Mouse (Mus musculus) heart, postnatal 0 days (tissue): ENCODE results near the gene Togaram1. TPM values are rescaled to one million over a fixed set of nuclear protein-coding genes. Genes with fewer than 3 reads are reported as not detected.

Experiments
- ATAC-seq: fragments of 200-750 bp; cut with Nextera tagmentation; 2 replicates; pipeline ENCODE4 v1.8.0; 2017; ENCODE audit warnings: low read depth, moderate number of reproducible peaks, moderate library complexity; ENCODE audit not compliant: insufficient read depth
- DNase-seq: peaks from one replicate; pipeline ENCODE4 v3.0.0-alpha.2; 2016; ENCODE audit warnings: low spot score
- H3K27ac ChIP-seq: fragments of 300-500 bp; sonication (generic); 2 replicates; pipeline ENCODE4 v1.5.1; 2014; ENCODE audit warnings: low read depth, mild to moderate bottlenecking
- H3K27me3 ChIP-seq: fragments of 300-500 bp; sonication (generic); 2 replicates; pipeline ENCODE4 v1.6.1; 2014; ENCODE audit warnings: low read length, mixed read lengths; ENCODE audit not compliant: control insufficient read depth, insufficient read depth
- H3K36me3 ChIP-seq: fragments of 300-500 bp; sonication (generic); replicated peaks from 2 replicates; pipeline ENCODE4 v1.6.1; 2014; ENCODE audit warnings: low read length, mixed read lengths; ENCODE audit not compliant: control insufficient read depth, insufficient read depth
- H3K4me1 ChIP-seq: fragments of 300-500 bp; sonication (generic); 2 replicates; pipeline ENCODE4 v1.6.1; 2014; ENCODE audit warnings: antibody characterized with exemption; ENCODE audit not compliant: control insufficient read depth, insufficient read depth
- H3K4me2 ChIP-seq: fragments of 300-500 bp; sonication (generic); 2 replicates; pipeline ENCODE4 v1.6.1; 2014; ENCODE audit warnings: low read depth, mild to moderate bottlenecking, low read length, moderate library complexity
- H3K4me3 ChIP-seq: fragments of 300-500 bp; sonication (generic); 2 replicates; pipeline ENCODE4 v1.5.1; 2014; ENCODE audit warnings: low read depth, low read length
- H3K9ac ChIP-seq: fragments of 300-500 bp; sonication (generic); replicated peaks from 2 replicates; pipeline ENCODE4 v1.6.1; 2014; ENCODE audit warnings: low read depth, low read length, mixed read lengths
- H3K9me3 ChIP-seq: fragments of 300-500 bp; sonication (generic); replicated peaks from 2 replicates; pipeline ENCODE4 v1.6.1; 2016; ENCODE audit warnings: low read length; ENCODE audit not compliant: control insufficient read depth
- CTCF ChIP-seq: IDR thresholded peaks from 2 replicates; pipeline ENCODE4 v1.5.1; 2016; ENCODE audit warnings: antibody characterized with exemption, control low read depth, low read depth
- EP300 ChIP-seq: IDR thresholded peaks from 2 replicates; pipeline ENCODE4 v1.6.1; 2016; ENCODE audit warnings: antibody characterized with exemption, low read depth
- WGBS: fragments of 180-500 bp; shearing (Covaris S2); extraction: QIAGEN DNeasy Blood & Tissue Kit; methylation state at CpG from one replicate; pipeline ENCODE4 v1.1.7; 2014; 5-methylcytosine and 5-hydroxymethylcytosine counted together
- polyA plus RNA-seq: library from polyadenylated mRNA; unstranded; fragments of >200 nt; fragmentation: Nextera tagmentation; extraction: Ambion mirVana; gene quantifications from 2 replicates; pipeline ENCODE4 v1.2.1, GENCODE M21; 2015
- total RNA-seq: library from RNA; depleted of rRNA; stranded (reverse); fragments of >200 nt; gene quantifications from 2 replicates; pipeline ENCODE4 v1.2.3, GENCODE M21; 2014; ENCODE audit warnings: low replicate concordance

Togaram1 gene
- total and polyA plus RNA-seq, 2 experiments from 2014 or later = 10.7 to 18.5 TPM

GRCm38 (mm10) chr12:64966101-64966631, 562 bp downstream of the Togaram1 start:
- ATAC-seq = peak; percentile 19
- H3K9me3 ChIP-seq = no peaks in the 10 kb centered on the region
- peaks cover 24% of the 10 kb centered on the region for H3K4me1 ChIP-seq
- H3K4me2 ChIP-seq = peak overlapping the region; percentile 97
- DNase-seq = peak; percentile 30
- TF ChIP-seq CTCF (no peak), EP300 (no peak)
- WGBS = under 1% methylated on average over 43 of the region's 44 CpGs
- H3K27ac ChIP-seq = peak overlapping the region; percentile 98
- H3K9ac ChIP-seq = peak overlapping the region; percentile 99
- no peaks in the 10 kb centered on the region for H3K27me3 ChIP-seq
- no peaks in the 10 kb centered on the region for H3K36me3 ChIP-seq
- peak overlapping the region; percentile 100 for H3K4me3 ChIP-seq

GRCm38 (mm10) chr12:64966652-64967435, 1.2 kb downstream of the Togaram1 start:
- H3K4me2 ChIP-seq = peak overlapping the region; percentile 97
- DNase-seq (peak; percentile 20), ATAC-seq (no peak)
- no peaks in the 10 kb centered on the region for H3K9me3 ChIP-seq
- TF ChIP-seq CTCF (no peak), EP300 (no peak)
- peak overlapping the region; percentile 98 for H3K27ac ChIP-seq
- H3K4me3 ChIP-seq = peak overlapping the region; percentile 100
- peaks cover 28% of the 10 kb centered on the region for H3K4me1 ChIP-seq
- no peaks in the 10 kb centered on the region for H3K36me3 ChIP-seq
- no peaks in the 10 kb centered on the region for H3K27me3 ChIP-seq
- WGBS = 2% methylated on average over 19 of the region's 19 CpGs
- H3K9ac ChIP-seq = peak overlapping the region; percentile 99

DNA sequence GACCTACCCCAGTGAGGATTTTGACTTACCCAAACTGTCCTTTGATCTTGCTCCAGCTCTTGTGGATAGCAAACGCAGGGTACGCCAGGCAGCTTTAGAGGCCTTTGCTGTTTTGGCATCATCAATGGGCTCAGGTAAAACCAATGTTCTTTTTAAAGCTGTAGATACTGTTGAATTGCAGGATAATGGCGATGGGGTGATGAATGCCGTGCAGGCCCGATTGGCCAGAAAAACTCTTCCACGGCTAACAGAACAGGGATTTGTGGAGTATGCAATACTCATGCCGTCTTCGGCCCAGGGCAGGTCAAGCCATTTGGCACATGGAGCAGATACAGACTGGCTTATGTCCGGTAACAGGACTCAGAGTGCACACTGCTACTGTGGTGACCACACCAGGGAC, 1.9 kb downstream of the Togaram1 start:
- Histone ChIP-seq H3K36me3 (no peaks in the 10 kb centered on the region), H3K4me1 (peaks cover 28% of the 10 kb centered on the region), H3K27ac (no peak overlapping the region), H3K27me3 (no peaks in the 10 kb centered on the region), H3K9me3 (no peaks in the 10 kb centered on the region), H3K9ac (peak overlapping the region; percentile 99), H3K4me2 (peak overlapping the region; percentile 97), H3K4me3 (peak overlapping the region; percentile 100)
- DNase-seq = no peak
- no peak for ATAC-seq
- 0% methylated on average over 9 of the region's 9 CpGs for WGBS
- TF ChIP-seq EP300 = no peak
- no peak for TF ChIP-seq CTCF

GRCm38 (mm10) chr12:64968067-64968466, 2.5 kb downstream of the Togaram1 start:
- Histone ChIP-seq H3K4me3 (peak overlapping the region; percentile 100), H3K36me3 (no peaks in the 10 kb centered on the region), H3K4me1 (peaks cover 28% of the 10 kb centered on the region), H3K4me2 (peak overlapping the region; percentile 97), H3K9me3 (no peaks in the 10 kb centered on the region), H3K9ac (peak overlapping the region; percentile 99), H3K27ac (no peak overlapping the region), H3K27me3 (no peaks in the 10 kb centered on the region)
- DNase-seq (no peak), ATAC-seq (no peak)
- TF ChIP-seq CTCF (no peak), EP300 (no peak)
- 2% methylated on average over 2 of the region's 2 CpGs for WGBS

DNA sequence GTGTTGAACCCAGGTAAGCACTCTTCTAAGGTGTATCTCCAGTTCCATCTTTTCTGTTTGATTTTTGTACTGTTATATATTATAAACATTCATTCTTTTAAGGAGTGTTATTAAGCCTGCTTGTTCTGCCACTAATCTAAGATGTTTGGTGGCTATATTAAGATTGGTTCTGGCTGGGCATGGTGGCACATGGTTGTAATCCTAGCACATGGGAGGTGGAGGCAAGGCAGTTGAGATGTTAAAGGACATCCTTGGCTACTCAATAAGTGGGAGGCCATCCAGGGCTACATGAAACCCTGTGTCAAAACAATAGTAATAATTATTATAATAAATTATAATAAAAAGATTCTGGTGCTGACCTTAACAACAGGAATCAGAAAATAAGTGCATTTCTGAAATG, 5.8 kb downstream of the Togaram1 start:
- H3K4me2 ChIP-seq = no peak overlapping the region

More for the DNA sequence above, 5.8 kb downstream of the Togaram1 start:
- no peak overlapping the region for H3K4me3 ChIP-seq
- no peak for DNase-seq
- no peaks in the 10 kb centered on the region for H3K36me3 ChIP-seq
- no peaks in the 10 kb centered on the region for H3K9me3 ChIP-seq
- no peak for ATAC-seq
- H3K4me1 ChIP-seq = peaks cover 22% of the 10 kb centered on the region
- TF ChIP-seq CTCF (no peak), EP300 (no peak)
- H3K27ac ChIP-seq = no peak overlapping the region
- H3K9ac ChIP-seq = no peak overlapping the region
- H3K27me3 ChIP-seq = no peaks in the 10 kb centered on the region
